Mouse (Mus musculus): ENCODE results near the gene Cib2. TPM values are rescaled to one million over a fixed set of nuclear protein-coding genes. Genes with fewer than 3 reads are reported as not detected.

The Cib2 gene
- polyA plus RNA-seq, 3 experiments from 2014 or later = 0.55 to 4.9 (median 0.96) TPM

- no peak for ATAC-seq
These were observed 15.1 kb downstream of the Cib2 start for GRCm38 (mm10) chr9:54544954-54545315.

- ATAC-seq = no peak
These were observed 15.6 kb downstream of the Cib2 start for GRCm38 (mm10) chr9:54544212-54544953.

GRCm38 (mm10) chr9:54540801-54541200 is 19.2 kb downstream of the Cib2 start:
- no peak for ATAC-seq

GRCm38 (mm10) chr9:54538684-54539083 is 21.3 kb downstream of the Cib2 start, which contains the start of gene Sh2d7:
Sh2d7 (plus strand) TSS chr9:54538984.
- ATAC-seq = no peak

GRCm38 (mm10) chr9:54538244-54538643 is 21.8 kb downstream of the Cib2 start:
- no peak for ATAC-seq

- ATAC-seq = no peak
These were observed 22.5 kb downstream of the Cib2 start for GRCm38 (mm10) chr9:54537480-54537879.

GRCm38 (mm10) chr9:54537030-54537429 is 23.0 kb downstream of the Cib2 start:
- no peak for ATAC-seq

- ATAC-seq = no peak
These were observed 23.8 kb downstream of the Cib2 start for GRCm38 (mm10) chr9:54536236-54536635.

GRCm38 (mm10) chr9:54533975-54534374 is 26.0 kb downstream of the Cib2 start:
- ATAC-seq = no peak

GRCm38 (mm10) chr9:54532926-54533325 is 27.1 kb downstream of the Cib2 start:
- no peak for ATAC-seq

- ATAC-seq = no peak
These were observed 28.6 kb downstream of the Cib2 start for GRCm38 (mm10) chr9:54531421-54531820.

GRCm38 (mm10) chr9:54530836-54531235 is 29.2 kb downstream of the Cib2 start:
- ATAC-seq = no peak

- ATAC-seq = no peak
These were observed 30.1 kb downstream of the Cib2 start for GRCm38 (mm10) chr9:54529950-54530349.

- no peak for ATAC-seq
These were observed 32.3 kb downstream of the Cib2 start for GRCm38 (mm10) chr9:54527694-54528093.

- no peak for ATAC-seq
These were observed 39.7 kb downstream of the Cib2 start for GRCm38 (mm10) chr9:54520286-54520685.

- no peak for ATAC-seq
These were observed 41.1 kb downstream of the Cib2 start for GRCm38 (mm10) chr9:54518921-54519320.

- ATAC-seq = no peak
These were observed 44.0 kb downstream of the Cib2 start for GRCm38 (mm10) chr9:54515991-54516390.

GRCm38 (mm10) chr9:54502873-54503272 is 57.1 kb downstream of the Cib2 start:
- no peak for ATAC-seq

- ATAC-seq = no peak
These were observed 57.9 kb downstream of the Cib2 start for GRCm38 (mm10) chr9:54502111-54502495.

GRCm38 (mm10) chr9:54501453-54502110 is 58.4 kb downstream of the Cib2 start, which contains the start of gene Dmxl2:
Dmxl2 (minus strand) TSS chr9:54501626.
- ATAC-seq = no peak

- ATAC-seq = no peak
These were observed 59.1 kb downstream of the Cib2 start for GRCm38 (mm10) chr9:54500832-54501452.

- ATAC-seq = no peak
These were observed 60.2 kb downstream of the Cib2 start for GRCm38 (mm10) chr9:54499791-54500190.

- no peak for ATAC-seq
These were observed 60.7 kb downstream of the Cib2 start for GRCm38 (mm10) chr9:54499291-54499690.
